Mouse (Mus musculus): Measurements from ENCODE around the gene Mapk6.

GRCm38 (mm10) chr9:75440796-75441666 lies 31.2 kb upstream of the Mapk6 start, which contains the start of gene Leo1:
- TF ChIP-seq CTCF (IDR thresholded peaks at IDR 0.05; ENCODE audit: low read depth) (no peak), EP300 (IDR thresholded peaks at IDR 0.05; ENCODE audit: low read depth) (no peak)
